Mouse (Mus musculus): ENCODE measurements around the gene Gm3139. TPM values are rescaled to one million over a fixed set of nuclear protein-coding genes. Genes with fewer than 3 reads are reported as not detected.
"Not testable (repeated sequence)": the region's sequence is repeated elsewhere in the genome, so short reads cannot be mapped to it uniquely, and the experiment has no call there.

Gene Gm3139
- not detected in 2 replicates for polyA plus RNA-seq (2014; fragmentation: Nextera tagmentation; extraction: Ambion mirVana)

- H3K9me3 ChIP-seq (ENCODE audit: control insufficient read depth, low read length); H3K9ac ChIP-seq (ENCODE audit: low read length); ATAC-seq (replicated peaks; ENCODE audit: low FRiP score); H3K4me1 ChIP-seq (replicated peaks; ENCODE audit: control insufficient read depth, insufficient read depth, low read length); DNase-seq (ENCODE audit: low spot score); H3K4me3 ChIP-seq (ENCODE audit: low read depth, low read length); H3K36me3 ChIP-seq (ENCODE audit: control insufficient read depth, insufficient read depth, low read length); H3K27me3 ChIP-seq (ENCODE audit: control insufficient read depth, insufficient read depth, low read length); H3K27ac ChIP-seq (ENCODE audit: low read depth, low read length); H3K4me2 ChIP-seq (ENCODE audit: low read depth, low read length, severe bottlenecking): not testable (repeated sequence)
- no CpG with 5 or more reads among the region's 2 CpGs for WGBS
Measured at GRCm38 (mm10) chr5:94525987-94526386, at the start of gene Gm3139. Gene Gm3139, plus strand, starts transcription at chr5:94526287.

Other genes with a start within 250 kb of the Gm3139 start
- not detected in 2 replicates for gene A430089I19Rik, start 219.5 kb upstream of the Gm3139 start, polyA plus RNA-seq (2014; fragmentation: Nextera tagmentation; extraction: Ambion mirVana)
- not detected in 2 replicates for gene Gm6502, start 211.9 kb upstream of the Gm3139 start, polyA plus RNA-seq (2014; fragmentation: Nextera tagmentation; extraction: Ambion mirVana)
- gene AA792892, start 186.5 kb upstream of the Gm3139 start, polyA plus RNA-seq (2014; fragmentation: Nextera tagmentation; extraction: Ambion mirVana): not detected in 2 replicates
- not detected in 2 replicates for gene Gm7682, start 80.5 kb upstream of the Gm3139 start, polyA plus RNA-seq (2014; fragmentation: Nextera tagmentation; extraction: Ambion mirVana)
- not detected in 2 replicates for gene Gm3147, start 90.1 kb downstream of the Gm3139 start, polyA plus RNA-seq (2014; fragmentation: Nextera tagmentation; extraction: Ambion mirVana)
- not detected in 2 replicates for gene Gm6509, start 97.7 kb downstream of the Gm3139 start, polyA plus RNA-seq (2014; fragmentation: Nextera tagmentation; extraction: Ambion mirVana)
- not detected in 2 replicates for gene Gm6205, start 122.1 kb downstream of the Gm3139 start, polyA plus RNA-seq (2014; fragmentation: Nextera tagmentation; extraction: Ambion mirVana)

All from forebrain, embryonic 11.5 days (tissue).